Mouse (Mus musculus) liver, postnatal 0 days (tissue): ENCODE measurements around the gene Socs7. TPM values are rescaled to one million over a fixed set of nuclear protein-coding genes. Genes with fewer than 3 reads are reported as not detected.

Experiments
- ATAC-seq: fragments of 200-750 bp; cut with Nextera tagmentation; 2 replicates; pipeline ENCODE4 v1.8.0; 2017; ENCODE audit warnings: mild to moderate bottlenecking, moderate library complexity
- DNase-seq: peaks from one replicate; pipeline ENCODE4 v3.0.0-alpha.2; 2016
- H3K27ac ChIP-seq: fragments of 300-500 bp; sonication (generic); 2 replicates; pipeline ENCODE4 v1.5.1; 2014; ENCODE audit warnings: antibody characterized with exemption, moderate library complexity, mild to moderate bottlenecking, low read depth
- H3K27me3 ChIP-seq: fragments of 300-500 bp; sonication (generic); 2 replicates; pipeline ENCODE4 v1.6.1; 2014; ENCODE audit warnings: low read length, control low read depth, mixed read lengths; ENCODE audit not compliant: insufficient read depth
- H3K36me3 ChIP-seq: fragments of 300-500 bp; sonication (generic); replicated peaks from 2 replicates; pipeline ENCODE4 v1.6.1; 2014; ENCODE audit warnings: mild to moderate bottlenecking, control low read depth, low read length, moderate library complexity, mixed read lengths; ENCODE audit not compliant: insufficient read depth
- H3K4me1 ChIP-seq: fragments of 300-500 bp; sonication (generic); 2 replicates; pipeline ENCODE4 v1.6.1; 2014; ENCODE audit warnings: antibody characterized with exemption, mild to moderate bottlenecking, control low read depth; ENCODE audit not compliant: insufficient read depth
- H3K4me2 ChIP-seq: fragments of 300-500 bp; sonication (generic); 2 replicates; pipeline ENCODE4 v1.6.1; 2014; ENCODE audit warnings: low read depth, mild to moderate bottlenecking, low read length, moderate library complexity, mixed read lengths
- H3K4me3 ChIP-seq: fragments of 300-500 bp; sonication (generic); 2 replicates; pipeline ENCODE4 v1.5.1; 2014; ENCODE audit warnings: low read depth, low read length
- H3K9ac ChIP-seq: fragments of 300-500 bp; sonication (generic); replicated peaks from 2 replicates; pipeline ENCODE4 v1.6.1; 2014; ENCODE audit warnings: mild to moderate bottlenecking, moderate library complexity
- H3K9me3 ChIP-seq: fragments of 300-500 bp; sonication (generic); 2 replicates; pipeline ENCODE4 v1.6.1; 2016; ENCODE audit warnings: mild to moderate bottlenecking, control low read depth, low read length, mixed read lengths
- CTCF ChIP-seq: sonication (generic); IDR thresholded peaks from 2 replicates; pipeline ENCODE4 v1.5.1; 2016; ENCODE audit warnings: antibody characterized with exemption, low read depth
- EP300 ChIP-seq: IDR thresholded peaks from 2 replicates; pipeline ENCODE4 v1.6.1; 2016; ENCODE audit warnings: antibody characterized with exemption, low read depth, mild to moderate bottlenecking
- WGBS: fragments of 180-500 bp; shearing (Covaris S2); extraction: QIAGEN DNeasy Blood & Tissue Kit; methylation state at CpG from one replicate; pipeline ENCODE4 v1.1.7; 2014; ENCODE audit not compliant: insufficient replicate concordance; 5-methylcytosine and 5-hydroxymethylcytosine counted together
- polyA plus RNA-seq: library from polyadenylated mRNA; unstranded; fragments of >200 nt; fragmentation: Nextera tagmentation; extraction: Ambion mirVana; gene quantifications from 2 replicates; pipeline ENCODE4 v1.2.1, GENCODE M21; 2015

The Socs7 gene
- polyA plus RNA-seq, 1 experiment from 2014 or later = 0.92 TPM

DNA sequence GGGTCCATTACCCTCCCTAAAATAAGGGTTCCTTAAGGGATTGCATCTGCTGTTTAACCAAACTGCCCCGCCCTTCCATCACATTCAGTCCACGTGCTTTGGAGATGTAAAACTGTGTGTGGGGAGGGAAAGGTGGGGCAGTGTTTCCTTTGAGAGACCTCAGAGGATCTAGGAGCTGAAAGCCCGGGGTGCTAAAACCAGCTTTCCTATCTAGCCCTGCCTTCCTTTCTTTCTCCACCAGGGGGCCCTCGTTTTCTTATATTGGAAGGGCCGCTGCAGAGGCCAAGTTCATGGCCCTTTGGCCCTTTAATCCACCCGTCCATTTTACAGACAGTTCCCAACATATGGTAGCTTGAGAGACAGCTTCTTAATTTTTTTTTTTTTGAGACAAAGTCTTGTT lies 45.8 kb downstream of the Socs7 start:
- Histone ChIP-seq H3K36me3 (no peaks in the 10 kb centered on the region), H3K27ac (no peak overlapping the region), H3K27me3 (peaks cover 10% of the 10 kb centered on the region), H3K9ac (0 out of 2 replicates have a peak overlapping the region, but pooled peaks have one; percentile 11), H3K4me1 (peaks cover 40% of the 10 kb centered on the region), H3K4me2 (no peak overlapping the region), H3K4me3 (no peak overlapping the region), H3K9me3 (no peaks in the 10 kb centered on the region)
- WGBS = under 1% methylated on average over 6 of the region's 6 CpGs
- TF ChIP-seq CTCF = peak; percentile 85
- TF ChIP-seq EP300 = no peak
- DNase-seq (peak; percentile 82), ATAC-seq (no peak; the same call in 1 of the 2 replicates)

DNA sequence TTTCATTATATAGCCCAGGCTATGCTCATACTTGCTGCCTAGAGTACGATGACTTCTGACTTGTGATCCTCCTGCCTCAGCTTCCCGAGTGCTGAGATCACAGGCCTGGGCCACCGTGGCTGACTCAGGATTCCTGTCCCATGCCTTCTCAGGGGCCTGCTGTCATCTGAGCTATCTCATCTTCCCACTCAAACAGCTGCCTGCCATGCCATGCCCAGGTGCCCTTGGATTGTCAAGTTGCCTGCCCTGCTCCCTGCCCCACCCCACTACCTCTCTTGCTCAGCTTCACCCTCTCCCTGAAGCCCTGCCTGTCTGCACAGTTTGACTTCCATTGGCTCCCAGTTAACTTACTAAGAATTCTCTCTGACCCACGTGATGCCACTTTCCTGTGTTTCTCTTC lies 48.6 kb downstream of the Socs7 start:
- TF ChIP-seq EP300 (no peak), CTCF (no peak)
- H3K27ac ChIP-seq = no peak overlapping the region
- 74% methylated on average over 4 of the region's 4 CpGs for WGBS
- H3K9me3 ChIP-seq = no peaks in the 10 kb centered on the region
- DNase-seq (no peak), ATAC-seq (no peak)
- no peak overlapping the region for H3K9ac ChIP-seq
- H3K4me1 ChIP-seq = peaks cover 28% of the 10 kb centered on the region
- H3K4me2 ChIP-seq = no peak overlapping the region
- no peak overlapping the region for H3K4me3 ChIP-seq
- H3K27me3 ChIP-seq = no peaks in the 10 kb centered on the region
- H3K36me3 ChIP-seq = no peaks in the 10 kb centered on the region

DNA sequence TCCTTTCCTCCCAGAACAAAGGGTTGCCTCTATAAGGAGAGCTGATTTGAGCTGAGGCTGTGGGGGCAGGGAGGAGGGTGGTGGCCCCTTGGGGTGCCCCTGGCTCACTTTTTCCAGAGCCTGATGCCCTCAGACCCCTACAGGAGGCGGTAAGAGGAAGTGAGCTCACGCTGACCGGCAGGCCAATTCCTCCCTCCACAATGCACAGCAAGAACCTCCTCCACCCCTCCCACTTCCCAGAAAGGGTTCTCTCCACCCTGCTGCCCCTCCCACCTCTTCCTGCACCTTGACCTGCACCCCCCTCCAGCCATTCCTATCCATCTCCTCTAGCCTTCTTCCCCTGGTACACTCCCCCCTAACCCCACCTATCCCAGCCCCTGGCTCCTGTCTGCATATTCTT lies 49.8 kb downstream of the Socs7 start:
- TF ChIP-seq EP300 (no peak), CTCF (no peak)
- no peaks in the 10 kb centered on the region for H3K27me3 ChIP-seq
- H3K9ac ChIP-seq = no peak overlapping the region
- peak overlapping the region; percentile 79; the same call in 1 of the 2 replicates for H3K27ac ChIP-seq
- no peaks in the 10 kb centered on the region for H3K36me3 ChIP-seq
- 8% methylated on average over 2 of the region's 3 CpGs for WGBS
- no peak for ATAC-seq
- no peak overlapping the region for H3K4me3 ChIP-seq
- no peaks in the 10 kb centered on the region for H3K9me3 ChIP-seq
- DNase-seq = peak; percentile 54
- peak overlapping the region; percentile 30 for H3K4me2 ChIP-seq
- peaks cover 26% of the 10 kb centered on the region for H3K4me1 ChIP-seq

DNA sequence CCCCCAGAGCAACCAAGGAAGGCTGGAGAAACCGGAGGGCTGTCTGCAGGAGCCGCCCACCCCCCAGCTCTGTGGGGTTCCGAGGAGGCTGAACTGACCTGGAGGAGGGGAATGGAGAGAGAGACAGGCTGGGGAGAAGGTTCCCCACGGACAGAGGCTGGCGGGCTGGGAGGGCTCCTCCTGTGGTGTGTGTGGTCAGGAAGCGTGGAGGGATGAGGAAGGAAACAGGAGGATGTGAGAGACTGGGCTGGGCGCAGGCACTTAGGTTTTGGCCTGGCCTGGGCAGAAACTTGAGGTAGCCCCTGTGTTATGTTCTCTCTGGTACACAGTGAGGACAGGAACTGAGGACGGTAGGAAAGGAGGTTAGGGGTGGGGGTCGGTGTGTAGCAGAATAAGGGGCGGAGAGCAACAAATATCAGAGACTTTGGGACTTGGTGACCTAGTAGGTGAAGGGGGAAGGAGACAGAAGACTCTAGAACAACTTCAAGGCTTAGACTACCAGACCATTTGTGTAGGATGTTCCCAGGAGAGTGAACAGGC lies 50.5 kb downstream of the Socs7 start:
- WGBS = 37% methylated on average over 10 of the region's 10 CpGs
- DNase-seq = no peak
- H3K4me1 ChIP-seq = peaks cover 22% of the 10 kb centered on the region
- no peak overlapping the region for H3K4me3 ChIP-seq
- ATAC-seq = no peak
- H3K9ac ChIP-seq = no peak overlapping the region
- no peaks in the 10 kb centered on the region for H3K9me3 ChIP-seq
- H3K27me3 ChIP-seq = no peaks in the 10 kb centered on the region
- H3K27ac ChIP-seq = peak overlapping the region; percentile 79
- peak overlapping the region; percentile 30 for H3K4me2 ChIP-seq
- H3K36me3 ChIP-seq = no peaks in the 10 kb centered on the region
- TF ChIP-seq EP300 = no peak
- TF ChIP-seq CTCF = no peak

DNA sequence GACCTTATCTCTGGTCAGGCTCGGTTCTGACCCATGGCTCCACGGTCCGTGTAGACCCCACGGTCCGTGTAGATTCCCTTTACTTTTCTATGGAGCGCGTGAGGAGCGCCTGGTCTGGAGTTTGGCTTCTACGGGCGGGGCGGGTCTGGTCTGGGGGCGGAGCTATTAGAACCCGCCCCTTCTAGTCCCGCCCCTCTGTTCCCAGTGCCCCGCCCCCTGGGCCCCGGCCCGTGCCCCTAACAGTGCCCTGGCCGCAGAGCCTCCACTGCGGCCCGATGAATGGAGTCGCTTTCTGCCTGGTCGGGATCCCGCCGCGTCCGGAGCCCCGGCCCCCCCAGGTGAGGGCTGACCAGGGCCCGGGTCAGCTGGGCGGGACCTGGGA lies 53.0 kb downstream of the Socs7 start, which contains the start of gene Arhgap23:
Gene Arhgap23 (plus strand): TSS at position 204 of the 382 bp plus-strand sequence.
- H3K27me3 ChIP-seq = no peaks in the 10 kb centered on the region
- TF ChIP-seq CTCF = no peak
- TF ChIP-seq EP300 = no peak
- peak; percentile 89 for DNase-seq
- peak within 1 kb of the TSS; percentile 97 for H3K4me3 ChIP-seq
- no peaks in the 10 kb centered on the region for H3K36me3 ChIP-seq
- H3K9me3 ChIP-seq = no peaks in the 10 kb centered on the region
- peak within 1 kb of the TSS; percentile 83 for H3K27ac ChIP-seq
- ATAC-seq = peak; percentile 91
- H3K9ac ChIP-seq = peak within 1 kb of the TSS; percentile 95
- under 1% methylated on average over 29 of the region's 29 CpGs for WGBS
- peaks cover 21% of the 10 kb centered on the region for H3K4me1 ChIP-seq
- peak within 1 kb of the TSS; percentile 99 for H3K4me2 ChIP-seq

DNA sequence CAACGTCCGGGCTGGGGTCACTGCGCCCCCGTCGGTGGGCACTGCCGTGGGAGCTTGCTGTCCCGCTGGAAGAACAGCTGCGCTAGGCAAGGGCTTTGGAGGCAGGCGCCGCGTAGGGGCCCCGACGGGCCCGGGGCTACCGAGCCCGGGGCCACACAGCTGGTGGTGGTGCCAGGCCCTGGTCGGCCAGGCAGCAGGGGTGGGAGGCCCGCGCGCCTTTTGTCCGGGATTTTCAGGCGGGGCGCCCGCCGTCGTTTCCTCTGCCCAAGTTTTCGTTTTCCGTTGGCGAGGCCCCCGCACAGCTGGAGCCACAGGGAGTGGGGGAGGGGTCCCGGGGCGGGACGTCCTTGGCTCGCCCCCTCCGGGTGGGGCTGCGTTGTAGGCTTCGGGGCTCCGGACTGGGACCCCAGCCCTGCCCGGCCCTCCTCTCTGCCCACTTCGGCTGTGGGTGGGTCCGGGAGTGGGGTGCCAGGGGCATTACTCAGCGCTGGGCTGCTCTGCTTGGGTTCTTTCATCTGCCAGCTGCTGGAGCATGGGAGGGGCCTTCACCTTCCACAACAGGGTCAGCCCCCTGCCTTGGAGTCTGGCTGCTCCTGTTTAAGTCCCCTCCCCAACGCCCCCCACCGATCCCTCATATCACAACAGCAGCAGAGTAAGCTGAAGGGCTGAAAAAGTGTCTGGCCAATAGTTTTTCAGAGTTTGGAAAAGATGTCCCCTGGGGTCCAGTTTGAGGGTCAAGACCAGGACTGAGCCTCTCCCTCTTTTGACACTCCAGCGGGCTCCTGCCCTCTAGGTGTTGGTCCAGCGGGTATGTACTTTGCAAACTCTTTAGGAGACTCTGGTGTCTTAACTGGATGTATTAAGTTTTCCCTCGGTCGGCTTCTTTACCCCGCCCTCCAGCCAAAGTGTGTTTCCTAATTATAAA lies 53.6 kb downstream of the Socs7 start:
- Histone ChIP-seq H3K4me1 (peaks cover 21% of the 10 kb centered on the region), H3K9me3 (no peaks in the 10 kb centered on the region), H3K36me3 (no peaks in the 10 kb centered on the region), H3K27ac (peak overlapping the region; percentile 83), H3K27me3 (no peaks in the 10 kb centered on the region), H3K9ac (peak overlapping the region; percentile 95), H3K4me2 (peak overlapping the region; percentile 99), H3K4me3 (peak overlapping the region; percentile 97)
- ATAC-seq (peak; percentile 56), DNase-seq (peak; percentile 62)
- TF ChIP-seq CTCF = no peak
- TF ChIP-seq EP300 = no peak
- WGBS = 3% methylated on average over 45 of the region's 49 CpGs
